Mouse (Mus musculus) cerebellum, adult 2 months (tissue): ENCODE measurements around the gene Btbd3. TPM values are rescaled to one million over a fixed set of nuclear protein-coding genes. Genes with fewer than 3 reads are reported as not detected.

Experiments
- DNase-seq, 2 experiments: peaks; one replicate each; pipeline ENCODE4 v3.0.0; 2021
- H3K27ac ChIP-seq: fragments of 200-500 bp; 2 replicates; pipeline ENCODE4 v1.5.1; 2012; ENCODE audit warnings: low read length, control low read depth, inconsistent platforms; ENCODE audit not compliant: insufficient read depth
- H3K27me3 ChIP-seq: fragments of 200-500 bp; 2 replicates; pipeline ENCODE4 v1.6.1; 2012; ENCODE audit warnings: inconsistent platforms, mild to moderate bottlenecking, low read length, moderate library complexity; ENCODE audit not compliant: control insufficient read depth, insufficient read depth
- H3K4me1 ChIP-seq: fragments of 200-500 bp; 2 replicates; pipeline ENCODE4 v1.6.1; 2011; ENCODE audit warnings: low read length; ENCODE audit not compliant: control insufficient read depth, insufficient read depth
- H3K4me3 ChIP-seq: fragments of 200-500 bp; replicated peaks from 2 replicates; pipeline ENCODE3; 2011; ENCODE audit warnings: mild to moderate bottlenecking, low read depth, low read length, control low read depth; ENCODE audit not compliant: insufficient read depth
- CTCF ChIP-seq: fragments of 200-500 bp; IDR thresholded peaks from 2 replicates; pipeline ENCODE4 v1.5.1; 2011; ENCODE audit warnings: low read depth, mild to moderate bottlenecking, control low read depth, low read length, moderate library complexity, borderline replicate concordance; ENCODE audit not compliant: insufficient read depth
- POLR2A ChIP-seq: fragments of 200-500 bp; IDR thresholded peaks from 2 replicates; pipeline ENCODE4 v1.6.1; 2011; ENCODE audit warnings: low read length, control low read depth, borderline replicate concordance; ENCODE audit not compliant: insufficient read depth
- WGBS: fragments of 180-500 bp; shearing (Covaris S2); methylation state at CpG from one replicate; pipeline ENCODE4 v1.1.7; 2018; 5-methylcytosine and 5-hydroxymethylcytosine counted together
- polyA plus RNA-seq: library from polyadenylated mRNA; depleted of rRNA; stranded (reverse); fragments of >200 nt; gene quantifications from 2 replicates; pipeline ENCODE4 v1.2.3, GENCODE M21; 2012

Btbd3 gene
- polyA plus RNA-seq, 1 experiment = 183 TPM

- 3% methylated on average over 10 of the region's 10 CpGs for WGBS
- Histone ChIP-seq H3K27ac (peak overlapping the region; percentile 80), H3K4me1 (peaks cover 8% of the 10 kb centered on the region; the same call in 1 of the 2 replicates), H3K4me3 (peak overlapping the region; percentile 100), H3K27me3 (no peaks in the 10 kb centered on the region)
- DNase-seq = peak; percentile 90 to 97
- TF ChIP-seq CTCF (peak; percentile 62; the same call in 1 of the 2 replicates), POLR2A (peak; percentile 78; the same call in 1 of the 2 replicates)
These were observed 25.3 kb downstream of the Btbd3 start for GRCm38 (mm10) chr2:138281550-138282201.

GRCm38 (mm10) chr2:138283372-138283771, 27.0 kb downstream of the Btbd3 start:
- DNase-seq = peak; percentile 78 to 89
- Histone ChIP-seq H3K27ac (peak overlapping the region; percentile 79), H3K4me1 (peaks cover 8% of the 10 kb centered on the region; the same call in 1 of the 2 replicates), H3K4me3 (peak overlapping the region; percentile 21), H3K27me3 (no peaks in the 10 kb centered on the region)
- WGBS = 7% methylated on average over 12 of the region's 12 CpGs
- TF ChIP-seq POLR2A = 0 out of 2 replicates have a peak, but pooled peaks have one; percentile 29
- no peak for TF ChIP-seq CTCF

GRCm38 (mm10) chr2:138283856-138284255, 27.5 kb downstream of the Btbd3 start:
- Histone ChIP-seq H3K4me3 (peak overlapping the region; percentile 51), H3K4me1 (peaks cover 8% of the 10 kb centered on the region; the same call in 1 of the 2 replicates), H3K27ac (peak overlapping the region; percentile 79), H3K27me3 (no peaks in the 10 kb centered on the region)
- peak in 1 of 2 experiments; percentile 43 for DNase-seq
- TF ChIP-seq CTCF (no peak), POLR2A (no peak)
- WGBS = 45% methylated on average over 15 of the region's 15 CpGs

GRCm38 (mm10) chr2:138285811-138286210, 29.4 kb downstream of the Btbd3 start:
- TF ChIP-seq CTCF (no peak), POLR2A (no peak)
- Histone ChIP-seq H3K4me1 (peaks cover 8% of the 10 kb centered on the region; the same call in 1 of the 2 replicates), H3K27me3 (no peaks in the 10 kb centered on the region), H3K27ac (no peak overlapping the region; the same call in 1 of the 2 replicates), H3K4me3 (peak overlapping the region; percentile 23)
- DNase-seq = peak; percentile 87 to 93
- 8% methylated on average over 4 of the region's 4 CpGs for WGBS

GRCm38 (mm10) chr2:138290154-138290553, 33.8 kb downstream of the Btbd3 start:
- no peak overlapping the region for H3K27ac ChIP-seq
- WGBS = 89% methylated on average over 2 of the region's 2 CpGs
- TF ChIP-seq POLR2A (no peak), CTCF (no peak)

GRCm38 (mm10) chr2:138294286-138294685, 37.9 kb downstream of the Btbd3 start:
- no peak overlapping the region for H3K27ac ChIP-seq
- TF ChIP-seq CTCF (no peak), POLR2A (no peak)
- WGBS = 85% methylated on average over 3 of the region's 3 CpGs
- no peak for DNase-seq
- H3K27me3 ChIP-seq = no peaks in the 10 kb centered on the region
- no peak overlapping the region for H3K4me3 ChIP-seq
- peaks cover 2% of the 10 kb centered on the region for H3K4me1 ChIP-seq

More at GRCm38 (mm10) chr2:138290154-138290553, 33.8 kb downstream of the Btbd3 start:
- DNase-seq = no peak
- H3K27me3 ChIP-seq = no peaks in the 10 kb centered on the region
- H3K4me3 ChIP-seq = no peak overlapping the region
- H3K4me1 ChIP-seq = peaks cover 2% of the 10 kb centered on the region

- no peak for DNase-seq
- no peak overlapping the region for H3K27ac ChIP-seq
- H3K4me3 ChIP-seq = no peak overlapping the region
- no peak for TF ChIP-seq POLR2A
- no peak for TF ChIP-seq CTCF
- no peaks in the 10 kb centered on the region for H3K27me3 ChIP-seq
- WGBS = 95% methylated on average over 2 of the region's 2 CpGs
- H3K4me1 ChIP-seq = no peaks in the 10 kb centered on the region
These were observed 49.9 kb downstream of the Btbd3 start for GRCm38 (mm10) chr2:138306236-138306635.

- 81% methylated on average over 7 of the region's 7 CpGs for WGBS
- DNase-seq = no peak
- TF ChIP-seq POLR2A = no peak
- no peak for TF ChIP-seq CTCF
- H3K4me1 ChIP-seq = no peaks in the 10 kb centered on the region
- H3K27ac ChIP-seq = no peak overlapping the region
- H3K4me3 ChIP-seq = no peak overlapping the region
- no peaks in the 10 kb centered on the region for H3K27me3 ChIP-seq
These were observed 59.3 kb downstream of the Btbd3 start for GRCm38 (mm10) chr2:138315644-138316043.
